Mouse (Mus musculus) liver, embryonic 12.5 days (tissue): ENCODE results near the gene Hpca. TPM values are rescaled to one million over a fixed set of nuclear protein-coding genes. Genes with fewer than 3 reads are reported as not detected.

ENCODE experiments used
- ATAC-seq: fragments of 200-750 bp; cut with Nextera tagmentation; 2 replicates; pipeline ENCODE4 v1.8.0; 2017; ENCODE audit warnings: moderate number of reproducible peaks, mild to moderate bottlenecking, moderate library complexity
- H3K27ac ChIP-seq: fragments of 300-500 bp; sonication (generic); 2 replicates; pipeline ENCODE4 v1.5.1; 2016; ENCODE audit warnings: mild to moderate bottlenecking
- H3K27me3 ChIP-seq: fragments of 300-500 bp; sonication (generic); replicated peaks from 2 replicates; pipeline ENCODE4 v1.6.1; 2016; ENCODE audit warnings: mild to moderate bottlenecking, moderate library complexity
- H3K36me3 ChIP-seq: fragments of 300-500 bp; sonication (generic); 2 replicates; pipeline ENCODE4 v1.6.1; 2016; ENCODE audit warnings: mild to moderate bottlenecking, moderate library complexity
- H3K4me1 ChIP-seq: fragments of 300-500 bp; sonication (generic); 2 replicates; pipeline ENCODE4 v1.6.1; 2016
- H3K4me2 ChIP-seq: fragments of 300-500 bp; sonication (generic); 2 replicates; pipeline ENCODE4 v1.6.1; 2016; ENCODE audit warnings: mild to moderate bottlenecking, moderate library complexity
- H3K4me3 ChIP-seq: fragments of 300-500 bp; sonication (generic); 2 replicates; pipeline ENCODE4 v1.5.1; 2016; ENCODE audit warnings: mild to moderate bottlenecking, moderate library complexity
- H3K9ac ChIP-seq: fragments of 300-500 bp; sonication (generic); 2 replicates; pipeline ENCODE4 v1.6.1; 2016; ENCODE audit warnings: mild to moderate bottlenecking, moderate library complexity
- H3K9me3 ChIP-seq: fragments of 300-500 bp; sonication (generic); replicated peaks from 2 replicates; pipeline ENCODE4 v1.6.1; 2016; ENCODE audit warnings: mild to moderate bottlenecking, moderate library complexity
- WGBS: fragments of 180-500 bp; shearing (Covaris S2); methylation state at CpG from one replicate; pipeline ENCODE4 v1.1.7; 2016; ENCODE audit not compliant: insufficient replicate concordance; 5-methylcytosine and 5-hydroxymethylcytosine counted together
- polyA plus RNA-seq: library from polyadenylated mRNA; unstranded; fragments of >200 nt; fragmentation: Nextera tagmentation; extraction: Ambion mirVana; gene quantifications from 2 replicates; pipeline ENCODE4 v1.2.1, GENCODE M21; 2016

Hpca gene
- polyA plus RNA-seq, 1 experiment from 2014 or later = 2.3 TPM

- H3K36me3 ChIP-seq = peaks cover 14% of the 10 kb centered on the region
- H3K4me2 ChIP-seq = no peak overlapping the region
- H3K4me1 ChIP-seq = peaks cover 48% of the 10 kb centered on the region
- no peak overlapping the region for H3K27ac ChIP-seq
- WGBS = 66% methylated on average over 16 of the region's 16 CpGs
- no peak for ATAC-seq
- no peak overlapping the region for H3K4me3 ChIP-seq
- H3K9me3 ChIP-seq = no peaks in the 10 kb centered on the region
- H3K9ac ChIP-seq = no peak overlapping the region
- H3K27me3 ChIP-seq = no peaks in the 10 kb centered on the region
Observed at GRCm38 (mm10) chr4:129144401-129145367, 22.8 kb upstream of the Hpca start.

GRCm38 (mm10) chr4:129143509-129143908, 21.7 kb upstream of the Hpca start:
- 49% methylated on average over 5 of the region's 5 CpGs for WGBS

GRCm38 (mm10) chr4:129142439-129143045, 20.7 kb upstream of the Hpca start:
- H3K4me2 ChIP-seq = no peak overlapping the region
- no peaks in the 10 kb centered on the region for H3K9me3 ChIP-seq
- H3K9ac ChIP-seq = no peak overlapping the region
- no peak overlapping the region; the same call in 1 of the 2 replicates for H3K27ac ChIP-seq
- H3K36me3 ChIP-seq = 0 out of 2 replicates have a peak, but pooled peaks cover under 1% of the 10 kb centered on the region
- H3K4me3 ChIP-seq = no peak overlapping the region
- 72% methylated on average over 11 of the region's 11 CpGs for WGBS
- ATAC-seq = no peak
- peaks cover 69% of the 10 kb centered on the region for H3K4me1 ChIP-seq
- peaks cover 19% of the 10 kb centered on the region for H3K27me3 ChIP-seq

More at GRCm38 (mm10) chr4:129143509-129143908, 21.7 kb upstream of the Hpca start:
- Histone ChIP-seq H3K4me1 (peaks cover 59% of the 10 kb centered on the region), H3K36me3 (0 out of 2 replicates have a peak, but pooled peaks cover 4% of the 10 kb centered on the region), H3K4me3 (no peak overlapping the region), H3K27ac (no peak overlapping the region), H3K9me3 (no peaks in the 10 kb centered on the region), H3K4me2 (no peak overlapping the region), H3K9ac (no peak overlapping the region), H3K27me3 (peaks cover 9% of the 10 kb centered on the region)
- ATAC-seq = no peak

GRCm38 (mm10) chr4:129141560-129142438, 20.0 kb upstream of the Hpca start:
- Histone ChIP-seq H3K9ac (peak overlapping the region; percentile 23; the same call in 1 of the 2 replicates), H3K4me1 (peaks cover 76% of the 10 kb centered on the region), H3K36me3 (no peaks in the 10 kb centered on the region), H3K27ac (peak overlapping the region; percentile 85), H3K9me3 (no peaks in the 10 kb centered on the region), H3K4me2 (peak overlapping the region; percentile 21), H3K27me3 (peaks cover 26% of the 10 kb centered on the region), H3K4me3 (no peak overlapping the region)
- WGBS = 58% methylated on average over 17 of the region's 17 CpGs
- peak; percentile 25; the same call in 1 of the 2 replicates for ATAC-seq

GRCm38 (mm10) chr4:129140808-129141207, 19.0 kb upstream of the Hpca start:
- no peak overlapping the region for H3K4me3 ChIP-seq
- whole genome bisulfite sequencing = 31% methylated on average over 4 of the region's 4 CpGs
- peaks cover 78% of the 10 kb centered on the region for H3K4me1 ChIP-seq
- H3K9ac ChIP-seq = no peak overlapping the region
- peak overlapping the region; percentile 85 for H3K27ac ChIP-seq
- H3K36me3 ChIP-seq = no peaks in the 10 kb centered on the region
- H3K4me2 ChIP-seq = peak overlapping the region; percentile 58
- H3K9me3 ChIP-seq = no peaks in the 10 kb centered on the region
- ATAC-seq = peak; percentile 25; the same call in 1 of the 2 replicates
- peaks cover 36% of the 10 kb centered on the region for H3K27me3 ChIP-seq

- Histone ChIP-seq H3K4me3 (peak overlapping the region; percentile 18; the same call in 1 of the 2 replicates), H3K9me3 (no peaks in the 10 kb centered on the region), H3K27ac (peak overlapping the region; percentile 85), H3K9ac (peak overlapping the region; percentile 58), H3K4me1 (peaks cover 78% of the 10 kb centered on the region), H3K27me3 (peaks cover 48% of the 10 kb centered on the region), H3K36me3 (no peaks in the 10 kb centered on the region), H3K4me2 (peak overlapping the region; percentile 58)
- 13% methylated on average over 5 of the region's 5 CpGs for WGBS
- peak; percentile 92 for ATAC-seq
Observed at GRCm38 (mm10) chr4:129139642-129140041, 17.8 kb upstream of the Hpca start.

GRCm38 (mm10) chr4:129137392-129138321, 15.8 kb upstream of the Hpca start:
- WGBS = 31% methylated on average over 14 of the region's 14 CpGs
- Histone ChIP-seq H3K4me2 (peak overlapping the region; percentile 74), H3K4me1 (peaks cover 66% of the 10 kb centered on the region), H3K27me3 (peaks cover 67% of the 10 kb centered on the region), H3K9me3 (no peaks in the 10 kb centered on the region), H3K4me3 (peak overlapping the region; percentile 59), H3K27ac (no peak overlapping the region), H3K9ac (no peak overlapping the region; the same call in 1 of the 2 replicates), H3K36me3 (no peaks in the 10 kb centered on the region)
- no peak for ATAC-seq

GRCm38 (mm10) chr4:129136579-129137391, 14.9 kb upstream of the Hpca start, which contains the start of gene Fndc5:
Fndc5 (plus strand) TSS chr4:129136999.
- peak within 1 kb of the TSS; percentile 59 for H3K4me3 ChIP-seq
- peaks cover 76% of the 10 kb centered on the region for H3K27me3 ChIP-seq
- no peak for ATAC-seq
- no peaks in the 10 kb centered on the region for H3K36me3 ChIP-seq
- H3K4me1 ChIP-seq = peaks cover 57% of the 10 kb centered on the region
- peak within 1 kb of the TSS; percentile 74 for H3K4me2 ChIP-seq
- peak within 1 kb of the TSS; percentile 45; the same call in 1 of the 2 replicates for H3K9ac ChIP-seq
- 5% methylated on average over 35 of the region's 80 CpGs for WGBS
- H3K9me3 ChIP-seq = no peaks in the 10 kb centered on the region
- H3K27ac ChIP-seq = no peak within 1 kb of the TSS

- no peaks in the 10 kb centered on the region for H3K36me3 ChIP-seq
- H3K27ac ChIP-seq = no peak overlapping the region
- WGBS = 34% methylated on average over 9 of the region's 9 CpGs
- no peak for ATAC-seq
- no peaks in the 10 kb centered on the region for H3K9me3 ChIP-seq
- H3K9ac ChIP-seq = no peak overlapping the region
- H3K4me3 ChIP-seq = peak overlapping the region; percentile 59
- peaks cover 54% of the 10 kb centered on the region for H3K4me1 ChIP-seq
- peak overlapping the region; percentile 74 for H3K4me2 ChIP-seq
- H3K27me3 ChIP-seq = peaks cover 82% of the 10 kb centered on the region
Observed at GRCm38 (mm10) chr4:129136189-129136578, 14.3 kb upstream of the Hpca start.

- no peaks in the 10 kb centered on the region for H3K36me3 ChIP-seq
- H3K4me3 ChIP-seq = 0 out of 2 replicates have a peak overlapping the region, but pooled peaks have one; percentile 59
- peaks cover 54% of the 10 kb centered on the region for H3K4me1 ChIP-seq
- no peak overlapping the region for H3K4me2 ChIP-seq
- no peak overlapping the region for H3K9ac ChIP-seq
- 40% methylated on average over 2 of the region's 2 CpGs for WGBS
- H3K9me3 ChIP-seq = no peaks in the 10 kb centered on the region
- H3K27ac ChIP-seq = no peak overlapping the region
- no peak for ATAC-seq
- H3K27me3 ChIP-seq = peaks cover 87% of the 10 kb centered on the region
Observed at GRCm38 (mm10) chr4:129135637-129136036, 13.8 kb upstream of the Hpca start.
